Mouse (Mus musculus): Measurements from ENCODE around the gene Cela3a. TPM values are rescaled to one million over a fixed set of nuclear protein-coding genes. Genes with fewer than 3 reads are reported as not detected.
A peak's percentile ranks its signal among the peaks of the same experiment; 100 is the strongest.
"Not testable (repeated sequence)": the region's sequence is repeated elsewhere in the genome, so short reads cannot be mapped to it uniquely, and the experiment has no call there.

Gene Cela3a
- not detected for total RNA-seq (2021)
- long read RNA-seq, experiment 1, result 0 reads
- long read RNA-seq, experiment 2, partial matches to known transcripts, result 5 of 25 reads
- long read RNA-seq, experiment 2, other reads (novel, unspliced or antisense), result 20 of 25 reads

- DNase-seq, result no peak
Observed at GRCm38 (mm10) chr4:137409691-137410090, at the start of gene Cela3a. Gene Cela3a, minus strand, starts transcription at chr4:137409791.

DNA sequence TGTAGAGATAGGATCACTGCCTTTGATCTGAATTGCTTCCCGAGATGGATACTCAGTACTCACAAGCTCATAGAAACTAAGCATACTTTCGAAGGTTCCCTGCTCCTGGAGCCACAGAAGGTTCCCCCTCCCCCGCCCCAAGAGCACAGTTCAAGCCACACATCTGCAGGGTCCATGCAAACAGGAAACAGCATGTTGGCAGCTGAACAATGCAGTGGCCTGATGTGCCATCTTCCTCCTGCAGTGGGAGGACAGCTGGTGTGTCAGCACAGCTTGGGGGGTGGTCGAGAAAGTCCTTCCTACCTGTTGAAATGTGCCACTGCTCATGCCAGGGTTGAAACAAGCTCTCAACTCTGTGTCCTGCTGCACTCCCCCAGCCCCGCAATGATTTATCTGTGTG lies 49.3 kb upstream of the Cela3a start:
- no peak for DNase-seq

DNA sequence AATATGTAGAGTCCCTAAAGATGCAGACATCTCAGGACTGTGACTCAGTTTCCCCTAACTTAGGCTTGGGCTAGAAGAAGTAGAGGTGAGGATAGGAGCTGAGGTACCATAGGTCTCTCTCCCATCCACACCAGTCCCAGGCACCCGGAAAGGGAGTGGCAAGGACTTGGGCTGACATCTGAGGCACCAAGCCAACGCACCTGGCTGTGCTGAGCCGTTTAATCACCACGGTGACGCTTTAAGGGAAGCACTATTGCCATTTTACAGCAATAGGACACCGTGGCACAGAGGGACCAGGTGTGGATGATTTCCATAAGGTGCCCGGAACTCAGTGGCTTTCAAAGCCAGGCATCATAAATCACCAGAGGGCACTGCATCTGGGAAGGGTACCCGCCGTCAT lies 48.7 kb upstream of the Cela3a start:
- no peak for DNase-seq

GRCm38 (mm10) chr4:137457292-137457691 lies 47.7 kb upstream of the Cela3a start:
- no peak for DNase-seq

GRCm38 (mm10) chr4:137456581-137456980 lies 47.0 kb upstream of the Cela3a start:
- no peak for DNase-seq

DNA sequence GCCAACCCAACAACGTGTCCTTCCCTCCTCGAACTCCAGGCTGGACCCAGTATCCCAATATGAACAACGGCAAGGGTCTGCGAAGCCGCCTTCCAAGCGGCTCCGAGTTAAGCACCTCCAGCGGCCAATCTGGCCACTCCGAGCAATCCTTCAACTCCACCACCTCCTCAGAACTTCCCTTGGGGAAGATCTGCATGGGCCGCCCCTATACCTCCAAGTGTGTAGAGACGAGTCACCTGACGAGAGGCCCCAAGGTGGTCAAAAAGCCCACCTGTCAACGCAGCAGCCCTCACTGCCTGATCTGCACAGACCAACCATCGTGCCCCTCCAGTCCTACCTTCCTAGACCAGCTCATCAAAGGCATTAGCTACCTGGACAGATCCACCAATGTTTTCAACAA lies 45.0 kb upstream of the Cela3a start:
- no peak for DNase-seq

DNA sequence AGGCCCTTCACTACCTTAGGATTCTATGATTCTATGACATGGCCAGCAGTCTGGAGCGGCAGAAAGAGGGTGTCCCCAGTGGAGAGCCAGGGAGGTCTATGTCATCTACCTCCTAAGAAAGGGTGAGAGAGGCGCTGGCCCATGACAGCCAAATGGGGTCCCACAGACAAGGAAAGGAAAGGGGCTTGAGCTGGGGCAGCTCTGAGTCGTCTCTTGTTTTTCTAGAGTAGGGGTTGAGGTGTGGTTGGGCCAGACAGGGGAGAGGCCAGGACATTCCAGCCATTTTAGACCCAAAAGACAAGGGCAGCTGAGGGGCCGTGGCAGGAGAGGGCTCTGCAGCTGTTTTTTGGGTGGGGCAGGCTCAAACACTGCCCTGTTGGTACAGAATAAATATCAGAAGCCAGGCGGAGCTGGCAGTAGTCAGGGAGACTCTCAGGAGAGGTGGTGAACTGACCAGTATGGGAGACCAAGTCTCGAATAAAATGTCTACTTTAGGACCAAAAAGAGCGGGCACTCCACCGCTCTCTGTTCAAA lies 43.7 kb upstream of the Cela3a start, which contains the start of gene 1700013G24Rik:
Gene 1700013G24Rik (plus strand): TSS at position 51 of the 534 bp plus-strand sequence.
- no peak for DNase-seq

GRCm38 (mm10) chr4:137452190-137452589 lies 42.6 kb upstream of the Cela3a start:
- no peak for DNase-seq

DNA sequence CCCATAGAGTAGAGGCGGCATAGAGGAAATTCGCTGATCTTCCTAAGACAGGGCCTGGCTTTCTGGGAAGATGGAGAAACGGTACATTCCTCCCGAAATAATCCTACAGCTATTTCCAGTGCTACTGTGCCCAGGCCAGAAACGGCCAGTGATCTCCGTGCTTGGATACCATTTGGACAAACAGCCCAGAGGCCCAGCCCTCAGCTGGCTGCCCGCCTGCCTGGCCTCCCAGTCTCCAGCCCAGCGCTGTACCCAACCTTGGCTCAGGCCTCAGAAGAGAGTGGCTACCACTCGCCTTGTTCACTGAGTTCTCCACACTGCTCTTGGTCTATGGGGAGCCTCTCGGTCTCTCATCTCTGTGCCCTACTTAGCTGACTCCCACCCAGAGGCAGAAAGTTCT lies 40.1 kb upstream of the Cela3a start:
- DNase-seq, result no peak

DNA sequence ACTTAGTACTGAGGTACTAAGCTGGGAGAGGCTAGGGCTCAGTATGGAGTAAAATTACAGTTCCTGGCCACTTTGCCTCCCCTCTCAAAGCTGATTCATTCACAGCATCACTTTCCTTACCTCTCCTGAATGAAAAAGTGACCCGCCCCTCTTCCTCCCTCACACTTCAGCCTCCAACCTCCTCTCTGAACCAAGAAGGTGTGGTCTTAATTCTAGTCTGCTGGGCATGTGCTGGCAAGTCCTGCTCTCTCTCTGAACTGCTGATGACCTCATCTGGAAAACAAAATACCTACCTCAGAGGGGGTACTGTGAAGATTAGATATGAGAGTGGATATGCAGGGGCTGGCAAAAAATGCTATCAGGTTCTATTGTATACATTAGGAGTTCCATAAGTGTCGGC lies 39.5 kb upstream of the Cela3a start:
- DNase-seq, result no peak

- no peak for DNase-seq
Observed at GRCm38 (mm10) chr4:137448641-137449040, 39.0 kb upstream of the Cela3a start.

- peak; percentile 81 to 84 for DNase-seq
Observed at GRCm38 (mm10) chr4:137448197-137448596, 38.6 kb upstream of the Cela3a start.

DNA sequence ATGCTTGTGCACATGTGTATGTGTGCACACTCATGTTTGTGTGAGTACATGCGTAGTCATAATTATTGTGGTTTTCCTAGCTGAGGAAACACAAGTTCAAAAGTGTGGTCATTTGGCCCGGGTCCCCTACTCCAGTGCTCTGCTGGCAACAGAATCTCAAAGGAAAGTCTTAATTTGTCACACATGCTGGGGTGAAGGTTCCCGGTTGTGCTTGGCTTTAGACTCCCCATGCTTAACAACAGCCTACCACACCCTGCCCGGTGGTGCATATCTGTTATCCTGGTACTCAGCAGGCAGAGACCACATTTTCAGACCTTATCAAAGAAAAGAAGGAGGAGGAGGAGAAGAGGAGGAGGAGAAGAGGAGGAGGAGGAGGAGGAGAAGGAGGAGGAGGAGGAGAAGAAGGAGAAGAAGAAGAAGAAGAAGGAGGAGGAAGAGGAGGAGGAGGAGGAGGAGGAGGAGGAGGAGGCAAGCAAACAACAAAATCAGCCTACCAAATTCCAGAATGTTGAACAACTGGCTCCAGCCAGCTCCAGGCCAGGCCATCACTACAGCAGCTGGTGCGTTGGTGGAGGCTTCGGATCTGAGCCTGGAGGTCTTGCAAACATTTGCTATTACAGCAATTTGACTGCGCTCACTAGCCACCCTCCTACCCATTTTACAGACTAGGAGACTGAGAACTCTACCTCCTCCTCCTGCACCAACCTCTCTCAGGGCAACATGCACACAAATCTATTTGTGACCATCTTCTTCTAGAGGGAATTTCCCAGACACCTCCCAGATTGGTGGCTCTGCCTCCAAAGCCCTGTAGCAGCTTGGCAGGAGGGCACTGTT lies 38.0 kb upstream of the Cela3a start:
- peak in 1 of 2 experiments; percentile 20 for DNase-seq

DNA sequence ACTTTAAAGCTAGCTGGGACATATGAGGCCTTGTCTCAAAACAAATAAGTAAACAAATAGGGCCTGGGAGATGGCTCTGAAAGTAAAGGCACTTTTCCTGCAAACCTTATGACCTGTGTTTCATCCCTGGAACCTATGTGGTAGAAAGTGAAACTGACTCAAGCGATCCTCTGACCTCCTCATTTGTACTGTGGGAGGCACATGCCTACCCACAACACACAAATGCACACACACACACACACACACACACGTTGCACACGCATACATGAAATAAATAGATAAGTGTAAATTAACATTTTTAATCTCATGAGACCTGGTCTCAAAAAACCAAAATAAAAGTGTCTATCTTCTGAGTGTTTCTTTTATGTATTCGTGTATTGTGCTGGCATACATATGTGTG lies 36.3 kb upstream of the Cela3a start:
- no peak for DNase-seq

DNA sequence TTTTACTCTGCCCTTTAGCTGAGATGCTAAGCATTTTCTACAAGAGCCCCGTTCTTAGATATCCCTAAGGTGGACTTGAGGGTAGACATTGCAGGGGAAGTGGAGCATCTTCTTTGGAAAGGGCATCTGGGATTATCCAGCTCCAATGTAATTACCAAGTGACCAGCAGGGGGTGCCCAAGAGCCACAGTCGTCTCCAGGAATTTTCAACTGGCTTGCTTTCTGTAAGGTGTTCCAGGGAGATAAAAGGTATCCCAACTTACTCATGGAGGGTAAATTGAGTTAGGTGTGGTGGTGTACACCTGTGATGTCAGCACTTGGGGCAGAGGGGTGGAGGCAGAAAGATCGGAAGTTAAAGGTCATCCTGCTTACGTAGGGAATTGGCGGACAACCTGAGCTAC lies 34.0 kb upstream of the Cela3a start:
- DNase-seq, result peak; percentile 81 to 82

DNA sequence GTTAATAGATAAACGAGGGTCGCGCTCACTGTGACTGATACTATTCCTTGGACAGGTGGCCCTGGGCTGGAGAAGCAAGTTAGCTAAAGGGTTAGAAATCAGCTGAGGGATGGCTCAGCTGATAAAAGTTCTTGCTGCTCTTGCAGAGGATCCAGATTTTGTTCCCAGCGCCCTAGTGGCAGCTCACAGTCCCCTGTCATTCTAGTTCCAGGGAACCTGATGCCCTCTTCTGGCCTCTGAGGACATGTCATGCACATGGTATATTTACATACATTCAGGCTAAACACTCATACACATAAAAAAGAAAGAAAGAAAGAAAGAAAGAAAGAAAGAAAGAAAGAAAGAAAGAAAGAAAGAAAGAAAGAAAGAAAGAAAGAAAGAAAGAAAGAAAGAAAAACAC lies 31.7 kb upstream of the Cela3a start:
- DNase-seq, result no peak

DNA sequence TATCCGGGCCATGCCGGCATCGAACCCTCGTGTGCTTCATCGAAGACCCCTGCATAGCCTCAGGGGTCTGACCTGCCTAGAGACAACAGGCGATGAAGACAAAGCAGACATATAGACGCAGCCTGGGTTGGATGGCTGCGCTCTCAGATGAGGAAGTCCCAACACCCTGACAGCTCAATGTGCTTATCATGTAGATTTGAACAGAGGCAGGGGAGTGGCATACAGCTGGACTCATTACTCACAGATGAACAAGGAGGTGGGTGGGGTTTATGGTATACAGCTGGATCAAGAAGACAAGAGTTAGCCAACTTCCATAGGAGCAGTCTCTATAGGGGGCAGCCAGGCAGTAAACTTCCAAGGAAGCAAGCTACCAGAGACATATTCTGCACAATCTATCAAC lies 29.3 kb upstream of the Cela3a start:
- DNase-seq, result no peak

GRCm38 (mm10) chr4:137436979-137437669 lies 27.5 kb upstream of the Cela3a start:
- DNase-seq, result no peak

GRCm38 (mm10) chr4:137432700-137433550 lies 23.3 kb upstream of the Cela3a start:
- DNase-seq, result not testable (repeated sequence)

DNA sequence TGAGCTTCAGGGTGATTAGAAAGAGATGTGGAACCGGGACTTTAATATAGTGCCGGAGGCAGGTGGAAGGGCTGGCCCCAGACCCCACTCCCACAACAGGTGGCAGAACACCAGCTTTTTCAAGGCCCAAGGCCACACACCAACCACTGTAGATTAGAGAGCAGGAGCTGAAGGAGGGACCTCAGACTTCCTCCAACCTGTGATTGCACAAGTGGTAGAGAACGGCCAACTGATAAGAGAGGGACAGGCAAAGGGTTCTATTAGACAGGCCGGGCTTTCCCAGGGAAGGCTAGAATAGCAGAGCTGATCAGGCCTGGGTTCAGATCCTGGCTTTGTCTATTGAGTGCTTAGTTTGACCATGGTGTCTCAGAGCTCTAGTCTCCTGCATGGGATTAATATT lies 20.9 kb upstream of the Cela3a start, which contains the start of gene Cela3b:
Gene Cela3b (minus strand): TSS at position 39 of the 400 bp plus-strand sequence.
- no peak for DNase-seq

DNA sequence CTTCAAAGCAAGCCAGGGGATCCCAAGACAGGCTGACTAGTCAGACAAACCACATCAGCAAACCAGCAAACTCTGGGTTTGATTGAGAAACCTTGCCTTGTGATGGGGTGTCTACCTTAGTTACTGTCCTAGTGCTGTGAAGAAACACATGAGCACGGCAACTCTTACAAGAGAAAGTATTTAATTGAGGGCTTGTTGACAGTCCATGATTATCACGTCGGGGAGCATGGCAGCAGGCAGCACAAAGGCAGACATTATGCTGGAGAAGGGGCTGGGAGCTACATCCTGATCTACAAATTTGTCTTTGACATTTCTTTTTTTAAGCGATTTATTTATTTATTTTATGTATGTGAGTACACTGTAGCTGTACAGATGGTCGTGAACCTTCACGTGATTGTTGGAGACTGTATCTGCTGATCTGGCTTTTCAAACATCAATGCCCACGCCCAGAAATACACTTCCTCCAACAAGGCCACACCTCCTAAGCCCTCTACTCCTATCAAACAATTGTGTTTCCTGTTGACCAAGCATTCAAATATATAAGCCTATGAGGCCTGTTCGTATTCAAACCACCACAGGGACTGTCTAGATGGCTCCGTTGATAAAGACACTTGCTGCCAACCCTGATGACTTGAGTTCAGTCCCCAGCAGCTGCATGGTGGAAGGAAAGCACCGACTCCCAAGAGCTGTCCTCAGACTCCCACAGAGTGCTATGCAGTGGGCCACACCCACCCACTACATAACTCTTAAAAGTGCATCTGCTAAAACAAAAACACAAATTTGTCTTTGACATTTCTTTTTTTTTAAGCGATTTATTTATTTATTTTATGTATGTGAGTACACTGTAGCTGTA lies 8.3 kb upstream of the Cela3a start:
- no peak for DNase-seq
